Mouse (Mus musculus) lung, adult 2 months (tissue): ENCODE measurements around the gene Hmces.

Experiments used
- CTCF ChIP-seq: fragments of 200-500 bp; IDR thresholded peaks from 2 replicates; pipeline ENCODE4 v1.5.1; 2011; ENCODE audit warnings: mild to moderate bottlenecking, low read length, control low read depth; ENCODE audit not compliant: insufficient read depth
- POLR2A ChIP-seq: fragments of 200-500 bp; IDR thresholded peaks from 2 replicates; pipeline ENCODE4 v1.6.1; 2011; ENCODE audit warnings: low read depth, mild to moderate bottlenecking, control low read depth, low read length, borderline replicate concordance; ENCODE audit errors: extremely low read depth

- TF ChIP-seq POLR2A (no peak), CTCF (no peak)
Observed at GRCm38 (mm10) chr6:87909181-87909580, 4.6 kb upstream of the Hmces start.
